Mouse (Mus musculus): Measurements from ENCODE around the gene Lgals4. TPM values are rescaled to one million over a fixed set of nuclear protein-coding genes. Genes with fewer than 3 reads are reported as not detected.
A peak's percentile ranks its signal among the peaks of the same experiment; 100 is the strongest.

The Lgals4 gene
- total RNA-seq, 2 experiments from 2014 or later = 2.4 TPM; not detected in 1

- no peak for ATAC-seq (replicated peaks; ENCODE audit: low FRiP score, poor library complexity, severe bottlenecking)
These were observed 25.9 kb upstream of the Lgals4 start for GRCm38 (mm10) chr7:28807641-28808220.

DNA sequence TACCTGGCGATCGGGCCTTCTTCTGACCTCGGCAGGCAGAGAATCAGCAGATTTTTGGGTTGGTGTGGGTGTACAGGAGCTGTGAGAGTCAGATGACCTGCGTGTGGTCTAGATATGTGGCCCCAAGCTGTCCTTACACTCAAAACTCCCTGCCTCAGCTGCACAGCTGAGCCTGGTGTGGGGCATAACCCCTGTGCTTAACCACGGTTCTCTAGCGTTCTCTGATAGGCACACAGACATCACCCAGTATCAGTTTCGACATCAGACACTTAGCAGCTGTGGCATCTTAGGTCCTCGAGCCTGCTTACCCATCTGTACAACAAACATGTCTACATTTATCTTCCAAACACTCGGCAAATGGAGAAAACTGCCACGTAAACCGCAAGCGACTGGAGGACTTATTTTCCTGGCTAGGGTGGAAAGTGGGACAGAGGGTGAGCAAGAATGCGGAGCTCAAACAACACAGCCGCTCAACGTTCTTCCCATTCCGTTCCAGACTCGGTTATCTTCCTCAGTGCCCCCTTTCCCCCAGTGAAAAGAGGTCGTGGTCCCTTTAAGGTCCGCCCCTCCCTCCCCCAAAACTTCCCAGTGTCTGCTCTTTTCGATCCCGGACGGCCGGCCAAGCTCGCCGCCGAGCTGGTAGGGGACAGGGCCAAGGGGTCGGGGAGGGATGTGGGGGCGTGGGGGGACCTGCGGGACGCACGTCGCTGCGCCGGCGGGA is 25.3 kb upstream of the Lgals4 start, which contains the start of gene Hnrnpl:
Gene Hnrnpl, plus strand, starts transcription at position 321 of the 721 bp plus-strand sequence.
- ATAC-seq (replicated peaks; ENCODE audit: low FRiP score, poor library complexity, severe bottlenecking) = no peak

DNA sequence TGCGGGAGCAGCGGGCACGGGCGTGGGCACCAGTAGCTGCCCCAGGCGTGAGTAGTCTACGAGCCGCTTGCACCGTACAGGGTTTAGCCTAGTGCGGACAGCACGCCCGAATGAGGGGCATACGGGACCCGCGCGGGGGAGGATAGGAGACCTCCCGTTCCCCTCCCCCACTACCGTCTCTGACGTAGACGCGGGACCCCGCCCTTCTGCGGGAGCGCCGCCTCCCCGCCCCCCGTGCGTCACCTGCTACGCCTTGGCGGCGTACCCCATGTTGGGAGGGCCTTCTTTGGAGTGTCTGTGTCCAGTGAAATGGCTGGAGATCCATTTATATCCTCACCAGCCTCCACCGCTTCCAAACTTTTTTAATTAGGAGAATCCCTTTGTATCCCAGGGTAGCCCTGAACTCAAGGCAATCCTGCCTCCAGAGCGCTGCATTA is 24.7 kb upstream of the Lgals4 start:
- peak; percentile 65 for ATAC-seq (replicated peaks; ENCODE audit: low FRiP score, poor library complexity, severe bottlenecking)

GRCm38 (mm10) chr7:28809401-28810089 is 24.1 kb upstream of the Lgals4 start:
- no peak for ATAC-seq (replicated peaks; ENCODE audit: low FRiP score, poor library complexity, severe bottlenecking)

GRCm38 (mm10) chr7:28810107-28811066 is 23.3 kb upstream of the Lgals4 start:
- peak; percentile 85 for ATAC-seq (replicated peaks; ENCODE audit: low FRiP score, poor library complexity, severe bottlenecking)

- ATAC-seq (replicated peaks; ENCODE audit: low FRiP score, poor library complexity, severe bottlenecking) = peak; percentile 45; the same call in 1 of the 2 replicates
These were observed 22.4 kb upstream of the Lgals4 start for GRCm38 (mm10) chr7:28811228-28811627.

GRCm38 (mm10) chr7:28811640-28812275 is 21.9 kb upstream of the Lgals4 start:
- no peak for ATAC-seq (replicated peaks; ENCODE audit: low FRiP score, poor library complexity, severe bottlenecking)

GRCm38 (mm10) chr7:28812436-28812835 is 21.2 kb upstream of the Lgals4 start:
- ATAC-seq (replicated peaks; ENCODE audit: low FRiP score, poor library complexity, severe bottlenecking) = no peak

DNA sequence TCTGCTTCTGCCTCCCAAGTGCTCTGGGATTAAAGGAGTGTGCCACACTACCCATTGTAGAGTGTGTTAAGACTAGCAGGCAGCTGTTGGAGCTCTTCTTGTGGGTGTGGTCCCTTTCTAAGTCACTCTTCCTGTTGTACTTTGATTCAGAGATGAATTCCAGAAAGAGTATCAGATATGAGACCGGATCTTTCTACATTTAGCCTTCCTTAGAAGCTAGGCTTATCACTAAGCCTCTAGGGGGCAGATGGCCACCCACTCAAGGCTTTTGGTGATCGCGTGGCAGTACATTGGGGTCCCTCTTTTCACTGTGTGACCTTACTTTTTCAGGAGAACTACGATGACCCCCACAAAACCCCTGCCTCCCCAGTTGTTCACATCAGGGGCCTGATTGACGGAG is 20.7 kb upstream of the Lgals4 start:
- no peak for ATAC-seq (replicated peaks; ENCODE audit: low FRiP score, poor library complexity, severe bottlenecking)

DNA sequence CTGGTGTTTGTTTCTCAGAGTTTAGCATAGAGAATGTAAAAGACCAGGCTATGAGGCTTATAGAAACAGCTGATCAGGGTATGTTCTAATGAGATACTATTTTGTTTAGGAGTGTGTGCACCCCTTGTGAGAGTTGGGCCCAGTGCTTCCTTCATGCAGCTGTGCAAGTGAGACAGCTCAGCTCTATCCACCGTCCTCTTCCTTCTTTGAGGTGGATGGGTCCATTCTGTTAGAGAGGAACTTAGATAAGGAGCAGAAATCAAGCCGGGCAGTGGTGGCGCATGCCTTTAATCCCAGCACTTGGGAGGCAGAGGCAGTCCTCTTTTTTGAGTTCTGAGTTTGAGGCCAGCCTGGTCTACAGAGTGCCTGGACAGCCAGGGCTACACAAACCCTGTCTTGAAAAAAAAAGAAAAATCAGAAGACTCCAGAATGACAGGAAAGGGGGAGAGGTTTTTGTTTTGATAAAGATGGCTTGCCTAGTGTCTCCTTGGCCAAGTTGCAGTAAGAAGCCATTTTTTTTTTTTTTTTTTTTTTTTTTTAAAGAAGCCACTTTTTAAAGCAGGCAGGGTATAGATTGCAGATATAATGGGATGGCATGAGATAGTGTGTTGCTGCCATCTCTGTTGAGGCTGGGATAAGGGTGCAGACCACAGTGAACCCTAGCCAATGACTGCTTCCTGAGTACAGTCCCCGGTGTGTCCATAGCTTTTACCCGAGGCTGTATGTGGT is 19.2 kb upstream of the Lgals4 start:
- ATAC-seq (replicated peaks; ENCODE audit: low FRiP score, poor library complexity, severe bottlenecking) = no peak

- ATAC-seq (replicated peaks; ENCODE audit: low FRiP score, poor library complexity, severe bottlenecking) = no peak
These were observed 18.4 kb upstream of the Lgals4 start for GRCm38 (mm10) chr7:28815230-28815629.

DNA sequence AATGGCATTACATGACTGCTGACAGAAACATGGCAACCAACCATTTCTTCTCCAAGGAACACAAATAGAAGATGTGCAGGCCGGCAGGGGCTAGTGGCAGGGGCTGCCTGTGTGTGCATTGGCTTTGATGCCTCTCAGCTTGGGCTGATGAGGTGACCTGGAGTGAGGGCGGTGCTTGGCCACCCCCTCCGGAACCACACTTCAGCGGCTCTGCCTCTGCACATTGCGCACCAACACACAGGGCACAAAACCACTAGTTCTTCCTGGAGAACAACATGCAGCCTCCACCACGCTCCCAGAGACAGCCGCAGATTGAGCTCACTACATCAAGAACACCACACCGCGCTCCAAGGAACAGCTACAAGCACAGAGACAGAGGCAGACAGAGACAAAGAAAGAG is 17.5 kb upstream of the Lgals4 start:
- no peak for ATAC-seq (replicated peaks; ENCODE audit: low FRiP score, poor library complexity, severe bottlenecking)

- ATAC-seq (replicated peaks; ENCODE audit: low FRiP score, poor library complexity, severe bottlenecking) = no peak
These were observed 16.7 kb upstream of the Lgals4 start for GRCm38 (mm10) chr7:28816920-28817319.

DNA sequence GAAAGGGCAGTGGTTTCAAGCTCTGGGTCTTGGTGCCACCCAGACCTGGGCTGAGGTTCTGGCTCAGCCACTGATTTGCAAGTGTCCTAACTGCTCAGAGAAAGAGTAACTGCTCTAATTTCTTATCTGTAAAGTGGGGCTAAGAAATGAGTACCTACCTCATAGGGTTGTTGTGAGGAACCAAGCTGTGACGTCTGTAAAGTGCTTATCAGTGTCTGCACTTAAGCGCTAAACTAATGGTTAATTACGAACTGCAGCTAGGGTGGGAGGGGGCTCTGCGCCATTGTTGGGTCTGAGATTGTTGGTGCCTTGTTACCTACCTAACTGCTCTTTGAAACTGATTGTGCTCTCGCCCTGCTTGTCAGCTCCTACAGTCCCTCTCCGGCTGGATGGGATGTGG is 16.1 kb upstream of the Lgals4 start:
- no peak for ATAC-seq (replicated peaks; ENCODE audit: low FRiP score, poor library complexity, severe bottlenecking)

GRCm38 (mm10) chr7:28817957-28818356 is 15.7 kb upstream of the Lgals4 start:
- no peak for ATAC-seq (replicated peaks; ENCODE audit: low FRiP score, poor library complexity, severe bottlenecking)

GRCm38 (mm10) chr7:28818436-28818835 is 15.2 kb upstream of the Lgals4 start:
- no peak for ATAC-seq (replicated peaks; ENCODE audit: low FRiP score, poor library complexity, severe bottlenecking)

DNA sequence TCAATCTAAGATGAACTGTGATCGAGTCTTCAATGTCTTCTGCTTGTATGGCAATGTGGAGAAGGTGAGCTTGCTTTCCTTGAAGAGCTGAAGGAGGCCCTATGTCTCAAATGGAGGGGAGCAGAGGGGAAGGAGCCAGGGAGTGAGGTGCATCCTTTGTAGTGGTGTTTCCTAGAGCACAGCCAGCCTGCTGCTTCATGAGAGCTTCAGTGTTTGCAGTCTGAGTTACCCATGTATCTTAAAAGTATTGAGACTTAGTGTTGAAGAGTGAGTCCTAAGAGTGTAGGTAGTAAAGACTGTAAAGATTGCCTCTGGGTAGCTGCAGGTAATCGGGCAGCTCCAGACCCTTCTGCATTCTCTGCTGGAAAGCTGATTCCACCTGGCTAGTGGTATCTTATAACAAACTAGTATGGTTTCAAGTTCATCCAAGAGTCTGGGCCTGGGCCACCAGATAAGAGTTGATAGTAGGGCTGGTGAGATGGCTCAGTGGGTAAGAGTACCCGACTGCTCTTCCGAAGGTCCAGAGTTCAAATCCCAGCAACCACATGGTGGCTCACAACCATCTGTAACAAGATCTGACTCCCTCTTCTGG is 14.7 kb upstream of the Lgals4 start:
- ATAC-seq (replicated peaks; ENCODE audit: low FRiP score, poor library complexity, severe bottlenecking) = 0 out of 2 replicates have a peak, but pooled peaks have one; percentile 30

- no peak for ATAC-seq (replicated peaks; ENCODE audit: low FRiP score, poor library complexity, severe bottlenecking)
These were observed 14.1 kb upstream of the Lgals4 start for GRCm38 (mm10) chr7:28819571-28819970.
